Mouse (Mus musculus) c-Kit-positive CD71-positive TER-119-positive erythroid progenitor cells, embryonic 14.5 days (primary cell): ENCODE measurements at regions not wholly inside any gene's neighbourhood (a gene's known extent, or its start where the extent isn't known, plus 50 kb on each side); places are given as distances from the start of the nearest gene placed in this dataset.
A peak's percentile ranks its signal among the peaks of the same experiment; 100 is the strongest.

Source experiments
- DNase-seq: peaks from one replicate; pipeline ENCODE4 v3.0.0-alpha.2; 2013; ENCODE audit warnings: low spot score

GRCm38 (mm10) chr12:56472856-56473647, 63.7 kb downstream of the Nkx2-1 start:
- no peak for DNase-seq

- DNase-seq = no peak
Measured at GRCm38 (mm10) chr12:56470932-56471500, 65.7 kb downstream of the Nkx2-1 start.

GRCm38 (mm10) chr12:56459508-56460119, 77.1 kb downstream of the Nkx2-1 start:
- DNase-seq = no peak

GRCm38 (mm10) chr12:56458665-56459507, 77.8 kb downstream of the Nkx2-1 start:
- DNase-seq = no peak

GRCm38 (mm10) chr12:56457951-56458350, 78.8 kb downstream of the Nkx2-1 start:
- no peak for DNase-seq

- DNase-seq = no peak
Measured at GRCm38 (mm10) chr12:56457356-56457755, 79.4 kb downstream of the Nkx2-1 start.

- no peak for DNase-seq
Measured at GRCm38 (mm10) chr12:56450261-56450660, 86.4 kb downstream of the Nkx2-1 start.

GRCm38 (mm10) chr12:56448786-56449564, 87.7 kb downstream of the Nkx2-1 start:
- DNase-seq = no peak

- no peak for DNase-seq
Measured at GRCm38 (mm10) chr12:56441166-56441817, 95.4 kb downstream of the Nkx2-1 start.

GRCm38 (mm10) chr12:56440068-56440847, 94.6 kb upstream of the Mbip start:
- no peak for DNase-seq

- DNase-seq = no peak
Measured at GRCm38 (mm10) chr12:56438384-56438783, 92.7 kb upstream of the Mbip start.

- DNase-seq = no peak
Measured at GRCm38 (mm10) chr12:56437975-56438374, 92.3 kb upstream of the Mbip start.

GRCm38 (mm10) chr12:56426681-56427246, 81.1 kb upstream of the Mbip start:
- no peak for DNase-seq

- no peak for DNase-seq
Measured at GRCm38 (mm10) chr12:56416106-56416505, 70.4 kb upstream of the Mbip start.

- DNase-seq = no peak
Measured at GRCm38 (mm10) chr12:56414861-56415765, 69.4 kb upstream of the Mbip start.

GRCm38 (mm10) chr12:56405658-56406057, 60.0 kb upstream of the Mbip start:
- no peak for DNase-seq

GRCm38 (mm10) chr12:56404833-56405232, 59.1 kb upstream of the Mbip start:
- DNase-seq = peak; percentile 25

GRCm38 (mm10) chr12:56404262-56404661, 58.6 kb upstream of the Mbip start:
- no peak for DNase-seq

GRCm38 (mm10) chr12:56403626-56404025, 57.9 kb upstream of the Mbip start:
- no peak for DNase-seq
